Mouse (Mus musculus) liver, embryonic 11.5 days (tissue): Measurements from ENCODE around the gene Inca1. TPM values are rescaled to one million over a fixed set of nuclear protein-coding genes. Genes with fewer than 3 reads are reported as not detected.

ENCODE experiments used
- ATAC-seq: fragments of 200-750 bp; cut with Nextera tagmentation; replicated peaks from 2 replicates; pipeline ENCODE4 v1.8.0; 2017; ENCODE audit warnings: moderate number of reproducible peaks, mild to moderate bottlenecking, moderate TSS enrichment, moderate library complexity; ENCODE audit not compliant: low FRiP score
- DNase-seq: peaks from one replicate; pipeline ENCODE4 v3.0.0-alpha.2; 2017; ENCODE audit warnings: low spot score
- H3K27ac ChIP-seq: fragments of 300-500 bp; sonication (generic); 2 replicates; pipeline ENCODE4 v1.5.1; 2014; ENCODE audit warnings: mild to moderate bottlenecking, low read depth, low read length, control low read depth
- H3K27me3 ChIP-seq: fragments of 300-500 bp; sonication (generic); replicated peaks from 2 replicates; pipeline ENCODE4 v1.6.1; 2014; ENCODE audit warnings: low read length, mixed read lengths; ENCODE audit not compliant: control insufficient read depth, insufficient read depth
- H3K36me3 ChIP-seq: fragments of 300-500 bp; sonication (generic); 2 replicates; pipeline ENCODE4 v1.6.1; 2014; ENCODE audit warnings: mild to moderate bottlenecking, low read length, moderate library complexity, mixed read lengths; ENCODE audit not compliant: control insufficient read depth, insufficient read depth
- H3K4me1 ChIP-seq: fragments of 300-500 bp; sonication (generic); replicated peaks from 2 replicates; pipeline ENCODE4 v1.6.1; 2014; ENCODE audit warnings: low read length, mixed read lengths; ENCODE audit not compliant: control insufficient read depth, insufficient read depth
- H3K4me2 ChIP-seq: fragments of 300-500 bp; sonication (generic); 2 replicates; pipeline ENCODE4 v1.6.1; 2014; ENCODE audit warnings: mild to moderate bottlenecking, control low read depth, moderate library complexity
- H3K4me3 ChIP-seq: fragments of 300-500 bp; sonication (generic); 2 replicates; pipeline ENCODE4 v1.5.1; 2014; ENCODE audit warnings: low read depth, low read length, control low read depth
- H3K9ac ChIP-seq: fragments of 300-500 bp; sonication (generic); 2 replicates; pipeline ENCODE4 v1.6.1; 2014; ENCODE audit warnings: low read depth, low read length, control low read depth
- H3K9me3 ChIP-seq: fragments of 300-500 bp; sonication (generic); 2 replicates; pipeline ENCODE4 v1.6.1; 2016; ENCODE audit warnings: low read length, inconsistent platforms, mixed read lengths; ENCODE audit not compliant: control insufficient read depth
- WGBS: fragments of 180-500 bp; shearing (Covaris S2); extraction: QIAGEN DNeasy Blood & Tissue Kit; methylation state at CpG from one replicate; pipeline ENCODE4 v1.1.7; 2014; 5-methylcytosine and 5-hydroxymethylcytosine counted together
- polyA plus RNA-seq: library from polyadenylated mRNA; unstranded; fragments of >200 nt; fragmentation: Nextera tagmentation; extraction: Ambion mirVana; gene quantifications from 2 replicates; pipeline ENCODE4 v1.2.1, GENCODE M21; 2014

Gene Inca1
- polyA plus RNA-seq, 1 experiment from 2014 or later, result 0.96 TPM

DNA sequence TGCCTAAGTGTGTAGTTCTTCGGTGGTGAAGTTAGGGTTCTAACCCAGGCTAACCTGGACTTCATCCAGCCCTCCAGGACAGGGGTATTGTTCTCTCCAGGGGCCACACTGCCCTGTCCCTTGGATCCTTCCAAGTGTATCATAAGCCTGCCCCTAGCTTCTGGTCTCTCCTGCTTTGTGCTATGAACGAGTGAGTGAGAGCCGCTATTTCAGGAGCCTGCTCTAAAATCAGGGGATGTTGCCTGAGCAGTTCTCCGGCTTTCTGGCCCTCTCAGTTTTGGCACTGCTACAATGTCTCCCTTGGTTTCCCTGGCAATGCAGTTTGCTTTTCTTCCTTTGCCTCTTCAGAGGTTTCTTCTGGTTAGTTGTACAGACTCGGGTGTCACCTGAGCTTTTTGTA lies 31.2 kb upstream of the Inca1 start:
- H3K4me1 ChIP-seq, result no peaks in the 10 kb centered on the region
- ATAC-seq (no peak), DNase-seq (no peak)
- no peaks in the 10 kb centered on the region for H3K27me3 ChIP-seq
- H3K4me2 ChIP-seq, result no peak overlapping the region
- peaks cover 10% of the 10 kb centered on the region for H3K36me3 ChIP-seq
- no peak overlapping the region for H3K27ac ChIP-seq
- H3K4me3 ChIP-seq, result no peak overlapping the region
- no peaks in the 10 kb centered on the region for H3K9me3 ChIP-seq
- no peak overlapping the region for H3K9ac ChIP-seq
- WGBS, result 68% methylated on average over 5 of the region's 5 CpGs

DNA sequence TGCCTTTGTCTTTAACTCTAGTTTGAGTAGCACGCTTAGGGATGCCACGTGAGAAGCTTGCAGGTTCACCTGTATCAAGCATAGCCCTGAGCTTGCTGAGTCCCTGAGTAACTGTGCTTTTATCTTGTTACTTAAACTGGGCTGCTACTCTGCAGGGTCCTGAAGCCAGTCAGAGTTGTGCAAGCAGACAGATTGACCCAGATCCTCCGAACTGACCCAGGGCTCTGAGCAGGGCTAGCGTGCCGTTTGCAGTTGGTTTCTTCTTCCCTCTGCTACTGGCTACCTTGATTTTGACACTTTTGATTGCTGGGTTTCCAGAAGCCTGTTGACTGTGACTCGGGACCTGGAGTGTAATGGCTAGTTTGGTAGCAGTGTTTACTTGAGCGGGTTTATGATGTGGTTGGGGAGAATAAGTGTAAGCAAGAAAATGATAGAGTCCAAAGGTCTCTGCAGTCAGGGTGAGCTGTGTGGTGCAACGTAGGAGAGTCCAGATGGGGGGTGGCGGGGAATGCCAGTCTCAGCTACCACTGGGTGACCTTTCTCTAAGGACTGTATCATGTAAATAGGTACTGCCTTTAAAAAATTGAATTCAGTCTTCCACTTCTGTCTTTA lies 30.6 kb upstream of the Inca1 start:
- H3K4me3 ChIP-seq, result no peak overlapping the region
- H3K27ac ChIP-seq, result no peak overlapping the region
- H3K4me1 ChIP-seq, result no peaks in the 10 kb centered on the region
- no peaks in the 10 kb centered on the region for H3K27me3 ChIP-seq
- 69% methylated on average over 9 of the region's 9 CpGs for whole genome bisulfite sequencing
- H3K9me3 ChIP-seq, result no peaks in the 10 kb centered on the region
- no peak for DNase-seq
- ATAC-seq, result no peak
- no peak overlapping the region for H3K4me2 ChIP-seq
- H3K9ac ChIP-seq, result no peak overlapping the region
- H3K36me3 ChIP-seq, result peaks cover 11% of the 10 kb centered on the region

DNA sequence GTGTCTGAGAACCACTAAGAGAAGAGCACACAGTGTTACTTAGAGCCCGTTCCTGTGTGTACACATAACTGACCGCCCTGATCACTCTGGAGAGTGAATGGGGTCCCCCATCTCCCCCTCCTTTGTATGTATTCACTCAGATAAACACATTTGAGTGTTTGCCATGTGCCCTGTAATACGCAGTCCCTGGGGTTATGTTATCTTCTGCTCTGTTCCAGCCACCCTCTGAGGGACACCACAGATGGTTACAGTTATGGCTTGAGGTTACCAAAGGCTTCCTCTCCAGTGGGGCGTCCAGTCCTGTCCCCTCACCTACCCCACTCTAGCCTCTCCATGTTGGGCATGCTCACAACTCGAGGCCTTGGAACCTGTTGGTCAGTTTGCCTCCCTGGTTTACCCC lies 27.4 kb upstream of the Inca1 start:
- WGBS, result 65% methylated on average over 5 of the region's 5 CpGs
- no peak for ATAC-seq

DNA sequence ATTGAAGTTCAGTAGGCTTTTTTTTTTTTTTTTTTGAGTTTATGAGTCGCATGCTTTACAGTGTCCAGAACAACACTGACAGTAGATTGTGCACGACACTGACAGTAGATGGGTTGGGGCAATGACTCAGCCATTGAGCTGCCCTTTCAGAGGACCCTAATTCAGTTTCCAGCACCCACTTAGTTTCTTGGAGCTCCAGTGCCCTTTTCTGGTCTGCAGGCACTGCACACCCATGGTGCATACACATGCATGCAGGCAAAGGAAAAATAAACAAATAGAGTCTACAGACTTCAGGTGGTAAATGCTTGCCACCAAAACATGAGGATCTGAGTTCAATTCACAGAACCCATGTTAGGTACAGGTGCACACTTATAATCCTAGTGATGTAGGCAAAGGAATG lies 26.6 kb upstream of the Inca1 start:
- Histone ChIP-seq H3K4me1 (no peaks in the 10 kb centered on the region), H3K27me3 (no peaks in the 10 kb centered on the region), H3K9me3 (no peaks in the 10 kb centered on the region), H3K36me3 (peaks cover 26% of the 10 kb centered on the region), H3K4me2 (no peak overlapping the region), H3K27ac (no peak overlapping the region), H3K9ac (no peak overlapping the region), H3K4me3 (no peak overlapping the region)
- DNase-seq (no peak), ATAC-seq (no peak)
- WGBS, result 84% methylated on average over 2 of the region's 2 CpGs

More for the DNA sequence above, 27.4 kb upstream of the Inca1 start:
- Histone ChIP-seq H3K27me3 (no peaks in the 10 kb centered on the region), H3K4me3 (no peak overlapping the region), H3K4me2 (no peak overlapping the region), H3K36me3 (peaks cover 23% of the 10 kb centered on the region), H3K27ac (no peak overlapping the region), H3K9ac (no peak overlapping the region), H3K9me3 (no peaks in the 10 kb centered on the region), H3K4me1 (no peaks in the 10 kb centered on the region)
- DNase-seq, result no peak

DNA sequence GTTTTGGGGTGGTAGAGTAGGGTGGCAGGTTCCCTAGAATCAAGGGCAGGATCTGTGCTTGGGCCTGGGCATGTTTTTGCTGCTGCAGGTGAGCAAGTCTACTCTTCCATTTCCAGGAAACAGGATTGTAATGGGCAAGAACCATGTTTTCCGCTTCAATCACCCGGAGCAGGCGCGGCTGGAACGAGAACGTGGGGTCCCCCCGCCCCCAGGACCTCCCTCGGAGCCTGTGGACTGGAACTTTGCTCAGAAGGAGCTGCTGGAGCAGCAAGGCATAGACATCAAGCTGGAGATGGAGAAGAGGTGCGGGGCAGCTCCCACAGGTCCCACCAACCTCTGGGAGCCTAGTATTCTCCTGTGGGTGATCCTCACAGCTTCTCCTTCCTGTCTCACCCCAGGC lies 24.8 kb upstream of the Inca1 start:
- no peaks in the 10 kb centered on the region for H3K27me3 ChIP-seq
- H3K4me3 ChIP-seq, result no peak overlapping the region
- 88% methylated on average over 9 of the region's 9 CpGs for WGBS
- no peak overlapping the region for H3K27ac ChIP-seq
- peaks cover 32% of the 10 kb centered on the region for H3K36me3 ChIP-seq
- H3K4me2 ChIP-seq, result no peak overlapping the region
- no peaks in the 10 kb centered on the region for H3K9me3 ChIP-seq
- no peak overlapping the region for H3K9ac ChIP-seq
- DNase-seq, result no peak
- no peaks in the 10 kb centered on the region for H3K4me1 ChIP-seq
- no peak for ATAC-seq

DNA sequence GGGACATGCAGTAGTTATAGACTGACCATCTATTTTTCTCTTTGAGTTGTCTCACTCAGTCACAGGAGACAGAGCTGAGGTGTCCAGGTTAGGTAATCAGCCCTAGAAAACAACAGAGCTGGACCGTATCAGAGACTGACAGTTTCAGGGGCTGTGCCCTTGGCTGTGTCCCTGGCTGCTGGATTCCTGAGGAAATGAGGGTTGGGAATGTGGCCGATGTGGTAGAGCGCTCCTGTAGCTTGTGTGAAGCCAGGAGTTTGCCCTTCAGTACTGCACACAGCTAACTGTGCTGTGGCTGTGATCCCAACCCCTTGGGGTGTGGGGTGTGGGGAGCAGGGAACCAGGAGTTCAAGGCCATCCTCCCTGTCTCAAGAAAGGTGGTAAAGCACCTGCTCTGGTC lies 21.1 kb upstream of the Inca1 start:
- no peak overlapping the region for H3K4me3 ChIP-seq
- H3K9me3 ChIP-seq, result no peaks in the 10 kb centered on the region
- no peaks in the 10 kb centered on the region for H3K4me1 ChIP-seq
- no peak overlapping the region for H3K4me2 ChIP-seq
- no peak for ATAC-seq
- no peaks in the 10 kb centered on the region for H3K27me3 ChIP-seq
- 90% methylated on average over 3 of the region's 3 CpGs for WGBS
- DNase-seq, result no peak
- H3K36me3 ChIP-seq, result peaks cover 29% of the 10 kb centered on the region
- no peak overlapping the region for H3K27ac ChIP-seq
- H3K9ac ChIP-seq, result no peak overlapping the region

DNA sequence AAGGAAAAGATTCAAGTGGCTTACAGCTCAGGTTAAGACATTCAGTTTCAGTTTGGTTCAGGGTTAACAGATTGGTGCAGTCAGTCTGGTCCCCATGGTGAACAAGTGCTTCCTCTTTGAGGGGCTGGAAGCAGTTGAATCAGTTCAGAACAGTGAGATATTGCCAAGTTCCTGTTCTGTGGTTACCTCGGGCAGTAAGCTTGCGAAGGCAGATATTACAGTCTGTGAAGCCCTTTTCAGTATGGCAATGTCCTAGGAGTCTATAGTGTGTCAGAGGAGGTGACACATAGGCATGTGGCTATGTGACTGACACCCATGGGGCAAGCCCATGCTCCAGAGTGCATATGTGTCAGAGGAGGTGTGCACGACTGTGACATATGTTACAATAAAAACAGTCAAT lies 20.6 kb upstream of the Inca1 start:
- H3K9me3 ChIP-seq, result no peaks in the 10 kb centered on the region
- WGBS, result 55% methylated on average over 3 of the region's 3 CpGs
- no peaks in the 10 kb centered on the region for H3K4me1 ChIP-seq
- ATAC-seq, result no peak
- H3K27ac ChIP-seq, result no peak overlapping the region
- H3K9ac ChIP-seq, result no peak overlapping the region
- no peak overlapping the region for H3K4me2 ChIP-seq
- no peaks in the 10 kb centered on the region for H3K27me3 ChIP-seq
- H3K4me3 ChIP-seq, result no peak overlapping the region
- no peak for DNase-seq
- H3K36me3 ChIP-seq, result peaks cover 28% of the 10 kb centered on the region; the same call in 1 of the 2 replicates

DNA sequence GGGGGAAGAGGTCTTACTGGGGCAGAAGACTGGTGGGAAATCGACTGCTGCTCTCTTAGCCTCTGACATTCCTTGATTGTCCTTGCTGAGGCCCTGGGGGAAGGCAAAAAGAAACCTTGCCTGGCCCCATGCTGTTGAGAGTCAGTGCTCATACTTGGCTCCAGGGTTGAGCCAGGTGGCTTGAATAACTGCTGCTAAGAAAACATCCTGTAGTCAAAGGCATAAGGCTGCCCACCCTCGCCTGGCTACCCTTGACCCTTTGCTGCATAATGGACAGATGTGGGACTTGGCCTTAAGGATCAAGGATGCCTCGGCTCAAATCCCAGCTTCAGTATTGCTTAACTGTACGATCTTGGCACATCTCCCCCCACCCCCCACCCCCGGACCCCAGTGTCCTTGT lies 18.5 kb upstream of the Inca1 start:
- no peak overlapping the region for H3K27ac ChIP-seq
- 81% methylated on average over 5 of the region's 5 CpGs for WGBS

DNA sequence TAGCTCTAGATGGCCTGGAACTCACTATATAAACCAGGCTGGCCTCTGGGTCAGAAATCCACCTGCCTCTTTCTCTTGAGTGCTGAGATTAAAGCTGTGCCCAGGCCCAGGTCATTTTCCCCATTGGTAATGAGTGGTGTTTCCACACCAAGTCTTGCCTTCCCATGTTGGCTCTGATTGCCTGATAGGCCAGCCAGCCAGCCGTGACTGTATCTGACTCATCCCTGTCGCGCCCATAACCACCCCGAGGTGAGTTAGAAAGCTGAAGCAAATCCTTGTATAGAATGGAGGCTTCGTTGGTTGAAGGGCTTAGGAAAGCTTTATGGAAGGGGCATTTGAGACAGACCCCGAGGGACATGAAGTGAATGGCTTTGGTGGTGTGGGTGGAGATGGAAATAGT lies 15.9 kb upstream of the Inca1 start:
- Histone ChIP-seq H3K9me3 (no peaks in the 10 kb centered on the region), H3K4me2 (no peak overlapping the region), H3K4me3 (no peak overlapping the region), H3K27ac (no peak overlapping the region), H3K36me3 (peaks cover 10% of the 10 kb centered on the region; the same call in 1 of the 2 replicates), H3K27me3 (no peaks in the 10 kb centered on the region), H3K9ac (no peak overlapping the region), H3K4me1 (no peaks in the 10 kb centered on the region)
- DNase-seq (no peak), ATAC-seq (no peak)
- 75% methylated on average over 6 of the region's 6 CpGs for WGBS

More for the DNA sequence above, 18.5 kb upstream of the Inca1 start:
- H3K9me3 ChIP-seq, result no peaks in the 10 kb centered on the region
- H3K27me3 ChIP-seq, result no peaks in the 10 kb centered on the region
- ATAC-seq (no peak), DNase-seq (no peak)
- no peak overlapping the region for H3K4me2 ChIP-seq
- no peak overlapping the region for H3K4me3 ChIP-seq
- no peak overlapping the region for H3K9ac ChIP-seq
- H3K36me3 ChIP-seq, result peaks cover 16% of the 10 kb centered on the region; the same call in 1 of the 2 replicates
- H3K4me1 ChIP-seq, result no peaks in the 10 kb centered on the region
